ENCODE assay signal across 19 mouse cellular contexts in genomic region chr4:152187142-152187541, GRCm38 (mm10). TPM values are rescaled to one million over a fixed set of nuclear protein-coding genes. Genes with fewer than 3 reads are reported as not detected.
DNase-seq lines count a peak whose midpoint lies in the region; ATAC-seq and TF ChIP-seq lines count a peak whose summit lies in the region.
"Had no signal": no experiment of that assay in that cellular context is flagged by ENCODE, and none has a peak within 500 bp of the region (broad histone marks: within the 10 kb centered on the region; RNA-seq: fewer than 3 reads in every experiment).

No protein-coding gene starts in this region.

- H3K9me3 ChIP-seq in heart, embryonic 11.5 days (replicated peaks; ENCODE audit: control insufficient read depth, low read length) = no peaks in the 10 kb centered on the region
- H3K9me3 ChIP-seq in lung, embryonic 16.5 days (ENCODE audit: control insufficient read depth, low read length) = no peaks in the 10 kb centered on the region
- H3K9me3 ChIP-seq in heart, embryonic 16.5 days (replicated peaks; ENCODE audit: control insufficient read depth, low read length) = no peaks in the 10 kb centered on the region
- H3K9me3 ChIP-seq: forebrain, embryonic 15.5 days had no signal

- no peak overlapping the region for H3K9ac ChIP-seq in heart, embryonic 11.5 days (ENCODE audit: low read depth, low read length)
- H3K9ac ChIP-seq in lung, embryonic 16.5 days (ENCODE audit: low read length) = no peak overlapping the region
- peak overlapping the region; percentile 77; the same call in 1 of the 2 replicates for H3K9ac ChIP-seq in heart, embryonic 16.5 days (ENCODE audit: low read length)

- no peaks in the 10 kb centered on the region for H3K27me3 ChIP-seq in heart, embryonic 11.5 days (ENCODE audit: control insufficient read depth, insufficient read depth, low read length)
- H3K27me3 ChIP-seq in lung, embryonic 16.5 days (ENCODE audit: control insufficient read depth, insufficient read depth, low read depth, low read length) = no peaks in the 10 kb centered on the region
- no peaks in the 10 kb centered on the region for H3K27me3 ChIP-seq in heart, embryonic 16.5 days (ENCODE audit: control insufficient read depth, insufficient read depth, low read length)
- H3K27me3 ChIP-seq in myocyte (ENCODE audit: control insufficient read depth, insufficient read depth, insufficient read length) = no peaks in the 10 kb centered on the region
- H3K27me3 ChIP-seq: CH12.LX; forebrain, embryonic 15.5 days had no signal

- no peak overlapping the region for H3K4me3 ChIP-seq in heart, embryonic 11.5 days (ENCODE audit: low read depth, low read length)
- H3K4me3 ChIP-seq in lung, embryonic 16.5 days (ENCODE audit: low read length) = no peak overlapping the region
- H3K4me3 ChIP-seq in heart, embryonic 16.5 days (ENCODE audit: low read length) = peak overlapping the region; percentile 51
- H3K4me3 ChIP-seq in myocyte = peak overlapping the region; percentile 34
- H3K4me3 ChIP-seq: forebrain, embryonic 15.5 days; left cerebral cortex, adult 2 months had no signal

- H3K27ac ChIP-seq in heart, embryonic 11.5 days (ENCODE audit: low read depth, low read length) = peak overlapping the region; percentile 23; the same call in 1 of the 2 replicates
- H3K27ac ChIP-seq in lung, embryonic 16.5 days (ENCODE audit: low read length) = peak overlapping the region; percentile 91; the same call in 1 of the 2 replicates
- peak overlapping the region; percentile 96 for H3K27ac ChIP-seq in heart, embryonic 16.5 days (ENCODE audit: low read length)

- 80% methylated on average over 9 of the region's 9 CpGs for WGBS in heart, embryonic 11.5 days (ENCODE audit: insufficient replicate concordance)
- 72% methylated on average over 9 of the region's 9 CpGs for WGBS in lung, embryonic 16.5 days
- 75% methylated on average over 9 of the region's 9 CpGs for WGBS in heart, embryonic 16.5 days

- H3K4me2 ChIP-seq in heart, embryonic 11.5 days = peak overlapping the region; percentile 75
- no peak overlapping the region; the same call in 1 of the 2 replicates for H3K4me2 ChIP-seq in lung, embryonic 16.5 days (ENCODE audit: low read depth, low read length)
- peak overlapping the region; percentile 77 for H3K4me2 ChIP-seq in heart, embryonic 16.5 days (ENCODE audit: low read depth, low read length)
- H3K4me2 ChIP-seq in myocyte (ENCODE audit: low read depth) = peak overlapping the region; percentile 83

- peaks cover 37% of the 10 kb centered on the region for H3K4me1 ChIP-seq in heart, embryonic 11.5 days (ENCODE audit: control insufficient read depth, insufficient read depth, low read length)
- H3K4me1 ChIP-seq in lung, embryonic 16.5 days (replicated peaks; ENCODE audit: control insufficient read depth, insufficient read depth, low read length) = peaks cover 36% of the 10 kb centered on the region
- H3K4me1 ChIP-seq in heart, embryonic 16.5 days (ENCODE audit: control insufficient read depth, insufficient read depth, low read length) = peaks cover 52% of the 10 kb centered on the region

- peaks cover 65% of the 10 kb centered on the region for H3K79me2 ChIP-seq in myocyte (ENCODE audit: control insufficient read depth, insufficient read depth)

- no peaks in the 10 kb centered on the region for H3K36me3 ChIP-seq in heart, embryonic 11.5 days (ENCODE audit: control insufficient read depth, insufficient read depth, low read length)
- no peaks in the 10 kb centered on the region for H3K36me3 ChIP-seq in lung, embryonic 16.5 days (ENCODE audit: control insufficient read depth, insufficient read depth, low read length)
- H3K36me3 ChIP-seq in heart, embryonic 16.5 days (ENCODE audit: control insufficient read depth, insufficient read depth) = no peaks in the 10 kb centered on the region
- peaks cover 3% of the 10 kb centered on the region for H3K36me3 ChIP-seq in myocyte (ENCODE audit: control insufficient read depth, insufficient read depth)
- H3K36me3 ChIP-seq: forebrain, embryonic 15.5 days had no signal

- no peak for TF ChIP-seq POLR2A in myocyte (IDR thresholded peaks at IDR 0.05; ENCODE audit: insufficient read length, low read depth)

- ATAC-seq in heart, embryonic 11.5 days (replicated peaks; ENCODE audit: insufficient number of reproducible peaks, low FRiP score, low TSS enrichment) = no peak
- ATAC-seq in lung, embryonic 16.5 days (ENCODE audit: low read depth) = no peak
- ATAC-seq in heart, embryonic 16.5 days (replicated peaks; ENCODE audit: extremely low read depth, insufficient read depth, low FRiP score) = no peak
- ATAC-seq: forebrain, embryonic 15.5 days had no signal

- DNase-seq in heart, postnatal 4 days = no peak
- no peak for DNase-seq in lung, postnatal 36 days
- no peak for DNase-seq in retina, embryonic 14.5 days (ENCODE audit: low spot score)
- DNase-seq in right cerebral cortex, adult 2 months (ENCODE audit: low spot score in 2 of 2) = no peak
- DNase-seq: kidney, adult 8-10 months; right cerebral cortex, postnatal 4 days; thymus, adult 2 months had no signal

- no peak overlapping the region for H3ac ChIP-seq in myocyte (ENCODE audit: control insufficient read depth, insufficient read length)

TF ChIP-seq in myocyte, 11 proteins besides CTCF, POLR2A, EP300 and RAD21:
- TF ChIP-seq E2F4 (IDR thresholded peaks at IDR 0.05; ENCODE audit: insufficient read depth) = no peak
- TF ChIP-seq TCF3 (IDR thresholded peaks at IDR 0.05; ENCODE audit: insufficient read length, low read depth) = no peak
- no peak for TF ChIP-seq CEBPB (IDR thresholded peaks at IDR 0.05; ENCODE audit: insufficient read depth, poor library complexity, severe bottlenecking)
- TF ChIP-seq REST (IDR thresholded peaks at IDR 0.05; ENCODE audit: insufficient read depth, insufficient read length) = no peak
- no peak for TF ChIP-seq MAX (IDR thresholded peaks at IDR 0.05; ENCODE audit: low read depth)
- no peak for TF ChIP-seq MYOG (IDR thresholded peaks at IDR 0.05; ENCODE audit: control insufficient read depth in 1 of 3, insufficient read depth in 1 of 3, insufficient read length in 2 of 3, low read depth in 2 of 3)
- no peak for TF ChIP-seq USF1 (IDR thresholded peaks at IDR 0.05; ENCODE audit: low read depth)
- no peak for TF ChIP-seq POLR2AphosphoS2 (IDR thresholded peaks at IDR 0.05; ENCODE audit: insufficient read length, low read depth)
- no peak for TF ChIP-seq MYOD1 (IDR thresholded peaks at IDR 0.05; ENCODE audit: control insufficient read depth in 1 of 3, insufficient read length in 2 of 3, low read depth in 2 of 3)
- TF ChIP-seq SRF (IDR thresholded peaks at IDR 0.05; ENCODE audit: control insufficient read depth, insufficient read length, low read depth) = no peak

RNA-seq across cellular contexts. Expression of gene Acot7, which starts 9.2 kb away (rescaled TPM):
- polyA plus RNA-seq in heart, embryonic 11.5 days (2014; fragmentation: Nextera tagmentation; extraction: Ambion mirVana) = 53.1 and 53.6 TPM in 2 replicates
- total RNA-seq in heart, postnatal 4 days (2021) = 10 to 100 TPM; 54.3 to 58.4 TPM
- polyA plus RNA-seq in lung, embryonic 16.5 days (2015; fragmentation: Nextera tagmentation; extraction: Ambion mirVana) = 66.5 and 69.0 TPM in 2 replicates
- polyA plus RNA-seq in heart, embryonic 16.5 days (2015; fragmentation: Nextera tagmentation; extraction: Ambion mirVana) = 67.7 and 68.0 TPM in 2 replicates
- polyA plus RNA-seq in myocyte (2012; fragmentation: generic; extraction: Trizol) = 167 TPM

RNA-seq across cellular contexts. Expression of gene Hes2, which starts 28.5 kb away (rescaled TPM):
- 0.07 TPM in 1 of 2 replicates, not detected in the other for polyA plus RNA-seq in heart, embryonic 11.5 days (2014; fragmentation: Nextera tagmentation; extraction: Ambion mirVana)
- not detected for total RNA-seq in heart, postnatal 4 days (2021)
- polyA plus RNA-seq in lung, embryonic 16.5 days (2015; fragmentation: Nextera tagmentation; extraction: Ambion mirVana) = 0.54 and 0.87 TPM in 2 replicates
- 0.14 TPM in 1 of 2 replicates, not detected in the other for polyA plus RNA-seq in heart, embryonic 16.5 days (2015; fragmentation: Nextera tagmentation; extraction: Ambion mirVana)
- polyA plus RNA-seq in myocyte (2012; fragmentation: generic; extraction: Trizol) = not detected
- total RNA-seq: CH12.LX; gastrocnemius, postnatal 4 days; left cerebral cortex, adult 2 months; megakaryocyte progenitor cell, adult 5-6 weeks had no signal
- polyA plus RNA-seq: brain, embryonic 14.5 days; cortical plate, adult 2 months; forebrain, embryonic 15.5 days; neural tube, embryonic 14.5 days had no signal

RNA-seq across cellular contexts. Expression of gene Espn, which starts 35.0 kb away (rescaled TPM):
- polyA plus RNA-seq in heart, embryonic 11.5 days (2014; fragmentation: Nextera tagmentation; extraction: Ambion mirVana) = 0.90 and 1.3 TPM in 2 replicates
- 1 to 10 TPM; 1.5 to 1.8 TPM for total RNA-seq in heart, postnatal 4 days (2021)
- 6.6 and 10.1 TPM in 2 replicates for polyA plus RNA-seq in lung, embryonic 16.5 days (2015; fragmentation: Nextera tagmentation; extraction: Ambion mirVana)
- 1.3 and 1.5 TPM in 2 replicates for polyA plus RNA-seq in heart, embryonic 16.5 days (2015; fragmentation: Nextera tagmentation; extraction: Ambion mirVana)
- 0.65 TPM for polyA plus RNA-seq in myocyte (2012; fragmentation: generic; extraction: Trizol)

Comparison
In these comparisons a context has a peak if more than half of its experiments do, and no peak if none do; other contexts are left out.
1. H3K4me3 ChIP-seq: peak in heart, embryonic 16.5 days (single experiment) and myocyte (single experiment); none in heart, embryonic 11.5 days (single experiment) and lung, embryonic 16.5 days (single experiment).
2. H3K27ac ChIP-seq: peak in every context shown above with its lines; median percentile 96 in heart, embryonic 16.5 days; 91 in lung, embryonic 16.5 days; 23 in heart, embryonic 11.5 days.